Mouse (Mus musculus): ENCODE results near the gene Spc25. TPM values are rescaled to one million over a fixed set of nuclear protein-coding genes. Genes with fewer than 3 reads are reported as not detected.

Spc25 gene
- polyA plus RNA-seq, 1 experiment from 2014 or later = 276 TPM

DNA sequence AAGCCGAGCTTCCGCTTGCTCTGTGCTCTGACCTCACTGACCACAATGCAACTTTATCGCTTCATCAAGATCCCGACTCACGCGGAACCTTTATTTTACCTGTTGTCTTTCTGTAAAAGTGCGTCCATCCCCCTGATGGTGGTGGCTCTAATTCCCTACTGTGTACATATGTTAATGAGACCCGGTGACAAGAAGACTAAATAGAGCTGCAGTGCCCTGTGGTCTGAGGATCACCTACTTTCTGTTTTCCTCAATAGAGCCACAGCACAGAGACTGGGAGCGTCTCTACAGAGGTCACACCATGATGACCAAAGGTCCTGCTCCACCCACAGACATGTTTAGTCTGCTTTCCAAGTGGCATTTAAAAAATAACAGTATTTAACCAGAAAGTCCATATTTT, 20.9 kb upstream of the Spc25 start:
- no peak for ATAC-seq (ENCODE audit: low FRiP score)

GRCm38 (mm10) chr2:69224724-69225123, 18.7 kb upstream of the Spc25 start:
- Histone ChIP-seq H3K9ac (ENCODE audit: low read length) (no peak overlapping the region), H3K4me1 (ENCODE audit: control insufficient read depth, insufficient read depth, low read length) (peaks cover 3% of the 10 kb centered on the region; the same call in 1 of the 2 replicates), H3K36me3 (ENCODE audit: control insufficient read depth, insufficient read depth, low read length) (no peaks in the 10 kb centered on the region), H3K27ac (ENCODE audit: low read depth, low read length) (no peak overlapping the region), H3K9me3 (ENCODE audit: control insufficient read depth, low read length) (no peaks in the 10 kb centered on the region), H3K4me3 (ENCODE audit: low read depth, low read length) (no peak overlapping the region), H3K27me3 (ENCODE audit: control insufficient read depth, insufficient read depth, low read length) (no peaks in the 10 kb centered on the region), H3K4me2 (no peak overlapping the region)
- 68% methylated on average over 2 of the region's 2 CpGs for WGBS
- no peak for ATAC-seq (ENCODE audit: low FRiP score)
- no peak for DNase-seq (ENCODE audit: low spot score, missing footprints)

More for the DNA sequence above, 20.9 kb upstream of the Spc25 start:
- Histone ChIP-seq H3K27me3 (ENCODE audit: control insufficient read depth, insufficient read depth, low read length) (no peaks in the 10 kb centered on the region), H3K4me3 (ENCODE audit: low read depth, low read length) (no peak overlapping the region), H3K9me3 (ENCODE audit: control insufficient read depth, low read length) (no peaks in the 10 kb centered on the region), H3K4me2 (no peak overlapping the region), H3K4me1 (ENCODE audit: control insufficient read depth, insufficient read depth, low read length) (peaks cover 2% of the 10 kb centered on the region; the same call in 1 of the 2 replicates), H3K27ac (ENCODE audit: low read depth, low read length) (no peak overlapping the region), H3K36me3 (ENCODE audit: control insufficient read depth, insufficient read depth, low read length) (no peaks in the 10 kb centered on the region), H3K9ac (ENCODE audit: low read length) (no peak overlapping the region)
- no peak for DNase-seq (ENCODE audit: low spot score, missing footprints)
- 82% methylated on average over 9 of the region's 9 CpGs for WGBS

- H3K36me3 ChIP-seq (ENCODE audit: control insufficient read depth, insufficient read depth, low read length) = no peaks in the 10 kb centered on the region
- H3K4me3 ChIP-seq (ENCODE audit: low read depth, low read length) = no peak overlapping the region
- no peak overlapping the region for H3K9ac ChIP-seq (ENCODE audit: low read length)
- peaks cover 3% of the 10 kb centered on the region; the same call in 1 of the 2 replicates for H3K4me1 ChIP-seq (ENCODE audit: control insufficient read depth, insufficient read depth, low read length)
- ATAC-seq (ENCODE audit: low FRiP score) (no peak), DNase-seq (ENCODE audit: low spot score, missing footprints) (no peak)
- H3K27me3 ChIP-seq (ENCODE audit: control insufficient read depth, insufficient read depth, low read length) = no peaks in the 10 kb centered on the region
- no peaks in the 10 kb centered on the region for H3K9me3 ChIP-seq (ENCODE audit: control insufficient read depth, low read length)
- 85% methylated on average over 10 of the region's 10 CpGs for WGBS
- H3K4me2 ChIP-seq = no peak overlapping the region
- no peak overlapping the region for H3K27ac ChIP-seq (ENCODE audit: low read depth, low read length)
Measured at GRCm38 (mm10) chr2:69222815-69223214, 16.8 kb upstream of the Spc25 start.

- Histone ChIP-seq H3K36me3 (ENCODE audit: control insufficient read depth, insufficient read depth, low read length) (no peaks in the 10 kb centered on the region), H3K9me3 (ENCODE audit: control insufficient read depth, low read length) (no peaks in the 10 kb centered on the region), H3K4me3 (ENCODE audit: low read depth, low read length) (no peak overlapping the region), H3K9ac (ENCODE audit: low read length) (no peak overlapping the region), H3K27me3 (ENCODE audit: control insufficient read depth, insufficient read depth, low read length) (no peaks in the 10 kb centered on the region), H3K4me2 (no peak overlapping the region), H3K4me1 (ENCODE audit: control insufficient read depth, insufficient read depth, low read length) (peaks cover 3% of the 10 kb centered on the region; the same call in 1 of the 2 replicates), H3K27ac (ENCODE audit: low read depth, low read length) (no peak overlapping the region)
- no peak for DNase-seq (ENCODE audit: low spot score, missing footprints)
- ATAC-seq (ENCODE audit: low FRiP score) = no peak
- WGBS = 29% methylated on average over 5 of the region's 5 CpGs
Measured at GRCm38 (mm10) chr2:69221868-69222416, 15.9 kb upstream of the Spc25 start.

- Histone ChIP-seq H3K4me1 (ENCODE audit: control insufficient read depth, insufficient read depth, low read length) (no peaks in the 10 kb centered on the region), H3K9me3 (ENCODE audit: control insufficient read depth, low read length) (no peaks in the 10 kb centered on the region), H3K27me3 (ENCODE audit: control insufficient read depth, insufficient read depth, low read length) (no peaks in the 10 kb centered on the region), H3K9ac (ENCODE audit: low read length) (no peak overlapping the region), H3K4me2 (no peak overlapping the region), H3K4me3 (ENCODE audit: low read depth, low read length) (no peak overlapping the region), H3K27ac (ENCODE audit: low read depth, low read length) (no peak overlapping the region), H3K36me3 (ENCODE audit: control insufficient read depth, insufficient read depth, low read length) (no peaks in the 10 kb centered on the region)
- DNase-seq (ENCODE audit: low spot score, missing footprints) (no peak), ATAC-seq (ENCODE audit: low FRiP score) (no peak)
- 91% methylated on average over 7 of the region's 7 CpGs for WGBS
Measured at GRCm38 (mm10) chr2:69215242-69215641, 9.2 kb upstream of the Spc25 start.

- Histone ChIP-seq H3K27me3 (ENCODE audit: control insufficient read depth, insufficient read depth, low read length) (no peaks in the 10 kb centered on the region), H3K27ac (ENCODE audit: low read depth, low read length) (no peak overlapping the region), H3K4me1 (ENCODE audit: control insufficient read depth, insufficient read depth, low read length) (no peaks in the 10 kb centered on the region), H3K4me2 (no peak overlapping the region), H3K4me3 (ENCODE audit: low read depth, low read length) (no peak overlapping the region), H3K9me3 (ENCODE audit: control insufficient read depth, low read length) (no peaks in the 10 kb centered on the region), H3K9ac (ENCODE audit: low read length) (no peak overlapping the region), H3K36me3 (ENCODE audit: control insufficient read depth, insufficient read depth, low read length) (no peaks in the 10 kb centered on the region)
- 69% methylated on average over 10 of the region's 10 CpGs for WGBS
- ATAC-seq (ENCODE audit: low FRiP score) = no peak
- DNase-seq (ENCODE audit: low spot score, missing footprints) = no peak
Measured at GRCm38 (mm10) chr2:69212652-69213051, 6.7 kb upstream of the Spc25 start.

GRCm38 (mm10) chr2:69210773-69211172, 4.8 kb upstream of the Spc25 start, which contains the start of gene G6pc2:
TSS of gene G6pc2 (plus strand) at chr2:69211073.
- H3K36me3 ChIP-seq (ENCODE audit: control insufficient read depth, insufficient read depth, low read length) = no peaks in the 10 kb centered on the region
- no peak within 1 kb of the TSS for H3K4me3 ChIP-seq (ENCODE audit: low read depth, low read length)
- H3K9ac ChIP-seq (ENCODE audit: low read length) = no peak within 1 kb of the TSS
- H3K27ac ChIP-seq (ENCODE audit: low read depth, low read length) = no peak within 1 kb of the TSS
- H3K4me1 ChIP-seq (ENCODE audit: control insufficient read depth, insufficient read depth, low read length) = no peaks in the 10 kb centered on the region
- H3K9me3 ChIP-seq (ENCODE audit: control insufficient read depth, low read length) = no peaks in the 10 kb centered on the region
- DNase-seq (ENCODE audit: low spot score, missing footprints) = no peak
- WGBS = 87% methylated on average over 7 of the region's 7 CpGs
- no peak within 1 kb of the TSS for H3K4me2 ChIP-seq
- H3K27me3 ChIP-seq (ENCODE audit: control insufficient read depth, insufficient read depth, low read length) = no peaks in the 10 kb centered on the region
- no peak for ATAC-seq (ENCODE audit: low FRiP score)

DNA sequence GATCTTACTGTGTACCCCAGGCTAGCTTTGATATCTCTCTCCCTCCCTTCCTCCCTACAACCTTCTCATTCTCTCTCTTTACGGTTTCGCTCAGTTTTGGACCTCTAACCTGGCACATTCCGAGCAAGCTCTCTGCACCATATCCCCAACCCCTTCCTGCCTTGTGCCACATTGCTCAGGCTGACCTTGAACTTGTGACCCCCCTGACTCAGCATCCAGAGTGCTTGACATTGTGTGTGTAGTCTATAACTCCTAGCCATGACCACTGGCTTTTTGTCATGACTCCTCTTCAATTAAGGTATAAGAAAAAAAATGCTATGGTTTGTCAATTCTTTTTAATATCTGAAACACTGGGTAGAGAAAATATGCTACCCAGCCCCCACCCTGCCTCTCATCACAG, 3.7 kb upstream of the Spc25 start:
- ATAC-seq (ENCODE audit: low FRiP score) = no peak
- H3K4me3 ChIP-seq (ENCODE audit: low read depth, low read length) = no peak overlapping the region
- H3K27ac ChIP-seq (ENCODE audit: low read depth, low read length) = no peak overlapping the region
- no peak overlapping the region for H3K9ac ChIP-seq (ENCODE audit: low read length)
- no peak overlapping the region for H3K4me2 ChIP-seq
- no peak for DNase-seq (ENCODE audit: low spot score, missing footprints)
- H3K36me3 ChIP-seq (ENCODE audit: control insufficient read depth, insufficient read depth, low read length) = no peaks in the 10 kb centered on the region
- no peaks in the 10 kb centered on the region for H3K9me3 ChIP-seq (ENCODE audit: control insufficient read depth, low read length)
- WGBS = 76% methylated on average over 3 of the region's 3 CpGs
- no peaks in the 10 kb centered on the region for H3K27me3 ChIP-seq (ENCODE audit: control insufficient read depth, insufficient read depth, low read length)
- H3K4me1 ChIP-seq (ENCODE audit: control insufficient read depth, insufficient read depth, low read length) = no peaks in the 10 kb centered on the region

GRCm38 (mm10) chr2:69206523-69206922, 529 bp upstream of the Spc25 start:
- H3K9ac ChIP-seq (ENCODE audit: low read length) = no peak overlapping the region
- no peak overlapping the region for H3K4me3 ChIP-seq (ENCODE audit: low read depth, low read length)
- H3K36me3 ChIP-seq (ENCODE audit: control insufficient read depth, insufficient read depth, low read length) = peaks cover 6% of the 10 kb centered on the region; the same call in 1 of the 2 replicates
- ATAC-seq (ENCODE audit: low FRiP score) (peak; percentile 33; the same call in 1 of the 2 replicates), DNase-seq (ENCODE audit: low spot score, missing footprints) (no peak)
- peaks cover 3% of the 10 kb centered on the region; the same call in 1 of the 2 replicates for H3K4me1 ChIP-seq (ENCODE audit: control insufficient read depth, insufficient read depth, low read length)
- H3K9me3 ChIP-seq (ENCODE audit: control insufficient read depth, low read length) = no peaks in the 10 kb centered on the region
- no peaks in the 10 kb centered on the region for H3K27me3 ChIP-seq (ENCODE audit: control insufficient read depth, insufficient read depth, low read length)
- no peak overlapping the region for H3K27ac ChIP-seq (ENCODE audit: low read depth, low read length)
- WGBS = 25% methylated on average over 7 of the region's 7 CpGs
- peak overlapping the region; percentile 28; the same call in 1 of the 2 replicates for H3K4me2 ChIP-seq
